Mouse (Mus musculus) heart, adult 2 months (tissue): Measurements from ENCODE around the gene Ankrd33. TPM values are rescaled to one million over a fixed set of nuclear protein-coding genes. Genes with fewer than 3 reads are reported as not detected.

ENCODE experiments used
- DNase-seq, 2 experiments: peaks; one replicate each; pipeline ENCODE4 v3.0.0; 2021
- H3K27ac ChIP-seq: fragments of 200-600 bp; 2 replicates; pipeline ENCODE4 v1.8.1; 2022
- H3K27me3 ChIP-seq: fragments of 200-500 bp; 2 replicates; pipeline ENCODE4 v1.6.1; 2012; ENCODE audit warnings: mild to moderate bottlenecking, low read length, inconsistent platforms, mixed read lengths; ENCODE audit not compliant: control insufficient read depth, insufficient read depth
- H3K36me3 ChIP-seq: fragments of 200-500 bp; 2 replicates; pipeline ENCODE4 v1.6.1; 2012; ENCODE audit warnings: low read length, inconsistent platforms; ENCODE audit not compliant: control insufficient read depth, insufficient read depth
- H3K4me1 ChIP-seq: fragments of 200-500 bp; 2 replicates; pipeline ENCODE4 v1.6.1; 2011; ENCODE audit warnings: low read length; ENCODE audit not compliant: control insufficient read depth, insufficient read depth
- H3K4me3 ChIP-seq: fragments of 200-600 bp; 2 replicates; pipeline ENCODE4 v1.8.1; 2022
- H3K79me2 ChIP-seq: fragments of 200-500 bp; replicated peaks from 2 replicates; pipeline ENCODE4 v1.6.1; 2012; ENCODE audit warnings: mild to moderate bottlenecking, inconsistent platforms, low read length, moderate library complexity, mixed read lengths; ENCODE audit not compliant: control insufficient read depth, insufficient read depth
- H3K9ac ChIP-seq: fragments of 200-500 bp; 2 replicates; pipeline ENCODE4 v1.6.1; 2012; ENCODE audit warnings: low read depth, mild to moderate bottlenecking, control low read depth, inconsistent platforms, low read length, mixed read lengths
- CTCF ChIP-seq: fragments of 200-600 bp; IDR thresholded peaks from 2 replicates; pipeline ENCODE4 v1.8.1; 2022; ENCODE audit warnings: antibody characterized with exemption, mild to moderate bottlenecking, moderate library complexity
- EP300 ChIP-seq: fragments of 200-500 bp; IDR thresholded peaks from 2 replicates; pipeline ENCODE4 v1.6.1; 2011; ENCODE audit warnings: low read depth, low read length, control low read depth; ENCODE audit not compliant: insufficient read depth
- POLR2A ChIP-seq: fragments of 200-500 bp; IDR thresholded peaks from 2 replicates; pipeline ENCODE4 v1.6.1; 2011; ENCODE audit warnings: mild to moderate bottlenecking, low read depth, low read length, control low read depth; ENCODE audit not compliant: insufficient read depth
- WGBS: fragments of 180-500 bp; shearing (Covaris S2); methylation state at CpG from one replicate; pipeline ENCODE4 v1.1.7; 2018; 5-methylcytosine and 5-hydroxymethylcytosine counted together
- intact Hi-C: fragments of 180-260 bp; cut with DNase I; formaldehyde crosslinking; loops from one replicate; pipeline ENCODE4 v1.15.1; 2025
- polyA plus RNA-seq: library from polyadenylated mRNA; depleted of rRNA; stranded (reverse); fragments of >200 nt; gene quantifications from 2 replicates; pipeline ENCODE4 v1.2.3, GENCODE M21; 2012
- total RNA-seq, 2 experiments: library from RNA; stranded (reverse); gene quantifications; 2 replicates each; pipeline ENCODE4 v1.2.3; 2021

The Ankrd33 gene
- total and polyA plus RNA-seq, 3 experiments: not detected

DNA sequence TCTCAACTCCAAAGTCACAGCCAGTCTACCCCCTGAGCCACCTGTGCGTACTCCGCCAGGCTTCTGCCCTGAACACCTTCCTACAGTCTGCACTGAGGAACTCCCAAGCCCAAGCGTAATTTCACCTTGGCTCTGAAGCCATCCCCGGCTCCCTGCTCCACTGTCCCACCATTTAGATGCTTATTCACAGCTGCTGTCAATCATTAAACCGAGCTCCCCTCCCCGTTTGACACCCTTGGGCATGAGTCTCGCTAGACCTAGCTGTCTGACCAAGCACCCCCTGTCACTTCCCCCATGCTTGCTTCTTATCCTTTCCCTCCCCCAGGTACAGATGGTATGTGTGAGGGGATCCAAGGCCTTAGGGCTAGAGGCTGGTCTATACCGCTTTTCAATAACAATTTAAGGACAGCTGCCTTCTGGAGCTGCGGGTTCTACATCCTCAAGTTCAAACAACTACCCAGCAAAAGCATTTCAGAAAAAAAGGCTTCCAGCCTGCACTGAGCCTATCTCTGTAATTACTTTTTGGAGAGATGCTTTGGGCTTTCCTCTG is 45.8 kb upstream of the Ankrd33 start:
- no peak for DNase-seq
- Histone ChIP-seq H3K27ac (no peak overlapping the region), H3K27me3 (no peaks in the 10 kb centered on the region), H3K36me3 (no peaks in the 10 kb centered on the region), H3K4me3 (no peak overlapping the region), H3K79me2 (no peaks in the 10 kb centered on the region), H3K9ac (no peak overlapping the region), H3K4me1 (peaks cover 25% of the 10 kb centered on the region)
- intact Hi-C loops: no loop called here
- no peak for TF ChIP-seq EP300
- no peak for TF ChIP-seq POLR2A
- no peak for TF ChIP-seq CTCF
- 78% methylated on average over 9 of the region's 9 CpGs for WGBS

DNA sequence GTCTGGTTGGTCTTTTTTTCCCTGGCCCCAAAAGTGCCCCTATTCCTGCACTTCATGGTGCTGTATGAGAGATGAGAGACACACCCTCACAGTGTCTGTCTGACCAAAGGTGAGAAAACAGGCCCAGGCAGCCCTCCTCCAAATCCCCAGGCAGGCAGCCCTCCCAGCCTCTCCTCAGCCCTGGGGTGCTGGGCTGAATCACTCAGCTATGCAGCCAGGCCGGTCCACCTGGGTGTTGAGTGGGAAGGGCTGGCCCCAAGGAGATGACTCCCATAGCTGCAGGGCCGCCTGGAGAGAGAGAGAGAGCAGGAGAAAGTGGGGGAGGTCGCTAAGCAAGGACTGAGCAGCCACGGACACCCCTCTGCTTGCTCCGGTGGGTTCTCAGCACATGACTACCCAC is 44.8 kb upstream of the Ankrd33 start:
- intact Hi-C loops: no loop called here
- H3K27ac ChIP-seq: no peak overlapping the region
- peaks cover 19% of the 10 kb centered on the region for H3K4me1 ChIP-seq
- no peaks in the 10 kb centered on the region for H3K36me3 ChIP-seq
- WGBS: 65% methylated on average over 5 of the region's 5 CpGs
- TF ChIP-seq CTCF: no peak
- TF ChIP-seq POLR2A: no peak
- no peak for TF ChIP-seq EP300
- DNase-seq: no peak
- H3K27me3 ChIP-seq: no peaks in the 10 kb centered on the region
- no peak overlapping the region for H3K9ac ChIP-seq
- H3K4me3 ChIP-seq: no peak overlapping the region
- no peaks in the 10 kb centered on the region for H3K79me2 ChIP-seq

DNA sequence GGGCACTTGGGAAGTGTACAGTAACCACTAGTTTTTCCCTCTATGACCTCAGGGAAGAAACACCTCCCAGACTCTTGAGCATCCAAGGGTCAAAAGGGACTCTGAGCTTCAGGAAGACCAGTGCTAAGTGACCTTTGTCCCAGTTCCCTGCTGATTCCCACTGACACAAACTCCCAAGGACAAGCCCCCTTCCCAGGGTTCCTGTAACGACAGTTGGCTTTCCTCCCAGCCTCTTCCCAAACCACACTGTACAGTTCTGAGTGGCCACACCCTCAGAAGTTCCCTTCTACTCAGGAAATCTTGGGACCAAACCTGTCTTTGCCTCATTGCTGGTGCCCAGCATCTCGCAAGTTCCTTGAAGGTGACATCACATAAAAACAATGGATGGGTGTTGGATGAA is 42.8 kb upstream of the Ankrd33 start:
- DNase-seq: no peak
- no peak overlapping the region for H3K9ac ChIP-seq
- no peaks in the 10 kb centered on the region for H3K27me3 ChIP-seq
- H3K4me1 ChIP-seq: peaks cover 9% of the 10 kb centered on the region
- intact Hi-C loops: no loop called here
- H3K27ac ChIP-seq: no peak overlapping the region
- 45% methylated on average over 2 of the region's 2 CpGs for WGBS
- H3K36me3 ChIP-seq: no peaks in the 10 kb centered on the region
- H3K4me3 ChIP-seq: no peak overlapping the region
- TF ChIP-seq POLR2A (no peak), EP300 (0 out of 2 replicates have a peak, but pooled peaks have one; percentile 31)
- no peaks in the 10 kb centered on the region for H3K79me2 ChIP-seq

DNA sequence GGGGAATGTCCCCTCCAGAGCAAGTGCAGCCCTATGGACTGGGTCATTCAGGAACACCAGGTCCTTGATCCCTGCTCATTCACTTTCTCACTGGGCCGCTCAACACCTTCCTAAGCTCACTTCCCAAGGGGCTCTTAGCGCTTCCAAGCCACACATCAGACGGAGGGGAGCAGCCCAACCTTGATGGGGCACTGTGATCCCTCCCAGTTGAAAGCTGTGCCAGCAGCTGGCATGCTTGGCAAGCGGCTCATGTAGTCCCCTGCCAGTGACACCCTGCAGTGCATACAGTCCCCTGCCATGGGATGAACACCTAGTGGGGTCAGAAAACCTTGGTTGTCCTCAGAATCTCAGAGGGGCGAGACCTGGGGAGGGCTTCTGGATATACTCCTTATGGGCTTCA is 41.5 kb upstream of the Ankrd33 start:
- H3K9ac ChIP-seq: no peak overlapping the region
- no peaks in the 10 kb centered on the region for H3K79me2 ChIP-seq
- no peaks in the 10 kb centered on the region for H3K27me3 ChIP-seq
- H3K4me3 ChIP-seq: no peak overlapping the region
- TF ChIP-seq CTCF: no peak
- TF ChIP-seq POLR2A: no peak
- TF ChIP-seq EP300: no peak
- intact Hi-C loops: no loop called here
- no peak for DNase-seq
- H3K36me3 ChIP-seq: no peaks in the 10 kb centered on the region
- no peak overlapping the region for H3K27ac ChIP-seq
- WGBS: 81% methylated on average over 5 of the region's 5 CpGs
- H3K4me1 ChIP-seq: peaks cover 7% of the 10 kb centered on the region

DNA sequence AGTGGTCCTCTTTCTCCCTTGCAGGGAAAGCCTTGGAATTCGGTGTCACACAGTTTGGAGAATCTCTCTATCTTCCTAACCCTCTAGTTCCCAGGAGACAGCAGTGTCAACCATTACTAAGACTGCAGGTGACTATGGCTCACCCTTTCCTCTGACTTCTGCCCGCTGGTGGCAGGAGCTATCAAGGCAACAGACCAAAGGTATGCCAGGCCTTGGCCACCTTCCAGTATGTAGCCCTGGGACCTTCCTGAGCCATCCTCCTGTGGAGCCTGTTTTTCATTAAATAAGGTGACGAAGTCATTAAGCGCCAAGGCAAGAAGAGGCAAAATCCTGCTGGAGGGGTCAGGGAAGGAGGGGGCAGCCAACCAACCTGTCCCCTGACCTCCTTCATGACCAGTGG is 40.4 kb upstream of the Ankrd33 start:
- peaks cover 11% of the 10 kb centered on the region for H3K4me1 ChIP-seq
- no peaks in the 10 kb centered on the region for H3K79me2 ChIP-seq
- no peaks in the 10 kb centered on the region for H3K36me3 ChIP-seq
- H3K27me3 ChIP-seq: no peaks in the 10 kb centered on the region
- H3K4me3 ChIP-seq: no peak overlapping the region
- intact Hi-C loops: loop anchor here (5.0 kb wide), 1 partner anchor 42 kb away; the partner anchor contains the start of gene Ankrd33
- TF ChIP-seq POLR2A: no peak
- DNase-seq: no peak
- WGBS: 82% methylated on average over 4 of the region's 4 CpGs
- H3K9ac ChIP-seq: no peak overlapping the region
- no peak overlapping the region for H3K27ac ChIP-seq

DNA sequence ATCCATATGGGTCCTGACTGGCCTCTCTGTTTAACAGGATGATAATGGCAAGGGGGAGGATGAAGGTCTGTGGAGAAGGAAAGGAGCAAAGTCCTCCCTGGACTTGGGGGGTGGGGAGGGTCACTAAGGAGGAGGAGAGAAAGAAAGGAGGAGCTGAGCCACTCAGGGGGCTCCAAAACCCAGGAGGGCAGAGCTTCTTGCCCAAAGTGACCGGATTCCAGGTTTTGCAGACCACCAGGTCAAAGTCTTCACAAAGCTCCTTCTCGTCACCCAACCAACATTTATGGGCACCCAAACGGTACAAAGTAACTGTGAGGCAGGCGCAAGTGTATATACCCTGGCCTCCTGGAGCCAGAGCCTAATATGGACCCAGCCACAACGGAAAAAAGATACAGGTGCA is 39.9 kb upstream of the Ankrd33 start:
- Histone ChIP-seq H3K9ac (no peak overlapping the region), H3K27me3 (no peaks in the 10 kb centered on the region), H3K27ac (no peak overlapping the region), H3K79me2 (no peaks in the 10 kb centered on the region), H3K4me1 (peaks cover 11% of the 10 kb centered on the region), H3K36me3 (no peaks in the 10 kb centered on the region), H3K4me3 (no peak overlapping the region)
- TF ChIP-seq CTCF: no peak
- no peak for TF ChIP-seq EP300
- TF ChIP-seq POLR2A: no peak
- intact Hi-C loops: loop anchor here (5.0 kb wide), 1 partner anchor 42 kb away; the partner anchor contains the start of gene Ankrd33
- WGBS: 83% methylated on average over 5 of the region's 5 CpGs
- no peak for DNase-seq
